Mouse (Mus musculus) neutrophil, adult 83 days (primary cell): ENCODE data around the gene Arrdc3. TPM values are rescaled to one million over a fixed set of nuclear protein-coding genes. Genes with fewer than 3 reads are reported as not detected.

ENCODE experiments used
- total RNA-seq, 2 experiments: library from RNA; stranded (reverse); gene quantifications; one replicate each; pipeline ENCODE4 v1.2.4; 2023

Arrdc3 gene
- total RNA-seq, result 100 to 1,000 TPM in 1 of 2 experiments, 10 to 100 TPM in 1; 80.4 to 109 TPM

DNA sequence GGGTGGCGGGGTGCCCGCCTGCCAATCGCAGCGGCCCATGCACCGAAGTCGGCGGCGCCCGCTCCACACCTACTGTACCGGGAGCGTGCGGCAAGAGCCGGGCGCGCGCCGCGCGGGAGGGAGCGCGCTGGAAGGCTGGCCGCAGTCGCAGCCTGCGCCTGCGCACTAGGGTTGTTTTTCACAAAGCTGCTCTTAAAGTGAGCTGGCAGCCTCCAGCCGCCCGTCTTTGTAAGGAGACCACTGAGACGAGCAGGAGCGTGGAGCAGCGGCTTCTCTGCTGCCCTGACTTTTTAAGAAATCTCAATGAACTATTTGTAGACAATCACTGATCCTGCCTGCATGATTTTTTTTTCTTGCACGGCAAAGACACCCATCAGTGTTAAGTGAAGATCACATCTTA, at the start of gene Arrdc3:
Gene Arrdc3, plus strand, starts transcription at position 195 of the 400 bp plus-strand sequence.

